Mouse (Mus musculus): Measurements from ENCODE around the gene Plcl1. TPM values are rescaled to one million over a fixed set of nuclear protein-coding genes. Genes with fewer than 3 reads are reported as not detected.
"Not testable (repeated sequence)": the region's sequence is repeated elsewhere in the genome, so short reads cannot be mapped to it uniquely, and the experiment has no call there.

The Plcl1 gene
- total RNA-seq, 2 experiments from 2014 or later: 0.53 to 1.7 TPM

DNA sequence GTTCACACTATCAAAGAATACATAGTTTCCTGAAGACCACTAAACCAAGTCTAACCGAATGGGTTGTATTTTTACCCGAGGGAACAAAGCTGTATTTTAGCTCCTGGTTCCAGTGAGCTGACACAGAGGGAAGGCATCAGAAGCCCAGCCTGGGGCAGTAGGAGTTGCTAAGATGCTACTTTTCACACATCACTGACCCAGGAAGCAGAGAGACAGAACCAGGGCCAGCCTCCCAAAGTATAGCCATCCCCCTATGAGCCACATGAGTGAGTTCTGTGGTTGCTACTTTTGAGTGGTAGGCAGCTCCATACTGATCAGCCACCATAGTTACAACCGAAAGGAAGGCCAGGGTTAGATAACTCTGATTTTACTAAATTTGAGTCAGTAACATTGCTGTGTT is 106.4 kb downstream of the Plcl1 start:
- ATAC-seq (replicated peaks; ENCODE audit: low FRiP score, poor library complexity, severe bottlenecking): no peak

DNA sequence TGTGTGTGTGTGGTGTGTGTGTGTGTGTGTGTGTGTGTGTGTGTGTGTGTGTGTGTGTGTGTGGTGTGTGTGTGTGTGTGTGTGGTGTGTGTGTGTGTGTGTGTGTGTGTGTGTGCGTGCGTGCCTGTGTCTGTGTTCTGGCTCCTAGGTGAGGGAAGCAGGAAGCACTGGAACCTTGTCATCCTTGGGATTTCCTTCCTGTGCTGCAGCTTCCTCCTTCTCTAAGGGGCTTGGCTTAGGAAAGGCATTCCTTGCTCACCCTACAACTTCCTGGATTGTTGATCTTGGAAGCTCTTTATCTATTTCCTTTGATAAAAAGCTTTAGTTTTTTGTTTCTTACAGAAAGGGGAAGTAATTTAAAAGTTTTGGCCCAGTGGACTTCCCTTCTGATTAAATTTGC is 107.1 kb downstream of the Plcl1 start:
- not testable (repeated sequence) for ATAC-seq (replicated peaks; ENCODE audit: low FRiP score, poor library complexity, severe bottlenecking)

GRCm38 (mm10) chr1:55517182-55517581 is 111.5 kb downstream of the Plcl1 start:
- no peak for ATAC-seq (replicated peaks; ENCODE audit: low FRiP score, poor library complexity, severe bottlenecking)

- no peak for ATAC-seq (replicated peaks; ENCODE audit: low FRiP score, poor library complexity, severe bottlenecking)
Observed at GRCm38 (mm10) chr1:55523966-55524365, 118.2 kb downstream of the Plcl1 start.

GRCm38 (mm10) chr1:55525100-55525499 is 119.4 kb downstream of the Plcl1 start:
- no peak for ATAC-seq (replicated peaks; ENCODE audit: low FRiP score, poor library complexity, severe bottlenecking)

GRCm38 (mm10) chr1:55525748-55526147 is 120.0 kb downstream of the Plcl1 start:
- ATAC-seq (replicated peaks; ENCODE audit: low FRiP score, poor library complexity, severe bottlenecking): no peak

DNA sequence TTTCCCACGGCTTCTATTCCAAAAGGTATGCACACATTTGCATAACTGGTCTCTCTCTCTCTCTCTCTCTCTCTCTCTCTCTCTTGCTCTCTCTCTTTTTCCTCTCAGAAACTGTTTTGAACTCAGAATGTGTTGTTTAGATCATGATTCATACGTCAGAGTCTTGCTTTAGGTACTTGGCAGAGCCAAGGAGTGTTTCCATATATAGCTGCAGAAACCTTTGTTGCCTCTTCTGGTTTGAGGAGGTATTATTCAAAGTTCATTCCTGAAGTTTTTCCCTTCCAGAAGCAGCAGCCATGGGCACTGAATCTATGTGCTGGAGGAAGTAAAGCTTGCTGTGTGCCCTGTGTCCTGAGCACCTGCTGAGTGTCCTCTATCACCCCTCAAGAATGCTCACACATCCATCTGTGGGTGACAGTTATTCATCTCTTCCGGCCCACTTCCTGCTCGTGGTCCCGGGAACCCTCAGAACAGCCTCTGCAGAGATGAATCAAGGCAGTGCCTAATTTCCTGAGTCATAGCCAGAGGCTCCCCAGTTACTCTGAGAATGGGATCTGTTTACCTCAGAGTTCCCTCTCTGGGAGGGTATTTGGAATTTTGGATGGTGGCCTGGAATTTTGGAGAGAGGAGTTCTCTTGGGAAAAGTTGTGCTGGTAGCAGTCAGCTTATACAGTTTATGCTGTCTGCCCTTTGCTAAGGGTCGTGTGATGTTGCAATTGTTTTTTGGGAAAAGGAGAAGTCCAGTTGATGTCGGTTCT is 123.0 kb downstream of the Plcl1 start:
- no peak for ATAC-seq (replicated peaks; ENCODE audit: low FRiP score, poor library complexity, severe bottlenecking)

DNA sequence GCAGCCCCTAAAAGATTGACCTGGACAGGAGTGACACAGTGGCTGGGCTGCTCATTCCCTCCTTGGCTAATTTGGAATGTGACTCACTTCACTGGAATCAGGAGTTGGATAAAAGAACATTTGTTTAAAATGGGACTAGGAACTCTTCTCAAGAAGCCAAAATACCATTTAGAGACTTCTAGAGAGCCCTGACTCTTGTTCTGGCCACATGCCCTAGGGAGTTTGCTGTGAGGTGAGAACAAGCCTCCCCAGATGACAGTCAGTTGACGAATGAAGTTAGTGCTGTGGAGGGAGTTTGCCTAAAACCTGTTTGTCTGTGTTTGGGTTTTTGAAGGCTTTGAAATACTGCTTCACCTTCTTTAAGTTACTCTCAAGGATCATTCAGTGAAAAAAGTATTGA is 128.1 kb downstream of the Plcl1 start:
- ATAC-seq (replicated peaks; ENCODE audit: low FRiP score, poor library complexity, severe bottlenecking): no peak

DNA sequence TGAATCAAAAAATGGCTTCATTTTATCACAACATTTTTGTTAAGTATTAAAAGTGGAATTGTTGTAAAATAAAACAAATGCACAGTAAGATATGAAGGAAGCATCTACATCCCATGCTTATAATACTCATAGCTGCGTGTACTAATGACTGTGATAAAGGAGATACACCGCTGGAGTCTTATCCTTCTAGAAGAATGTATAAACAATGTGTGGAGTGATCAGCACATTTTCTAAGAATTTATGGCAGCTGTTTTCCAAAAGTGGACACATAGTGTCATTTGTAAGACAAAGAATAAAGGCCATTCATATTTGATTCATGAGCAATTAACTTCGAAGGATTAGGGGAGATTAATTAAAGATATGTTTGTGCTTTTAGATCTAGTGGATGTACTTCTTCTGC is 148.7 kb downstream of the Plcl1 start:
- no peak for ATAC-seq (replicated peaks; ENCODE audit: low FRiP score, poor library complexity, severe bottlenecking)

GRCm38 (mm10) chr1:55557960-55558359 is 152.2 kb downstream of the Plcl1 start:
- ATAC-seq (replicated peaks; ENCODE audit: low FRiP score, poor library complexity, severe bottlenecking): no peak

- ATAC-seq (replicated peaks; ENCODE audit: low FRiP score, poor library complexity, severe bottlenecking): no peak
Observed at GRCm38 (mm10) chr1:55558409-55558808, 152.7 kb downstream of the Plcl1 start.

- ATAC-seq (replicated peaks; ENCODE audit: low FRiP score, poor library complexity, severe bottlenecking): no peak
Observed at GRCm38 (mm10) chr1:55559998-55560397, 154.3 kb downstream of the Plcl1 start.

DNA sequence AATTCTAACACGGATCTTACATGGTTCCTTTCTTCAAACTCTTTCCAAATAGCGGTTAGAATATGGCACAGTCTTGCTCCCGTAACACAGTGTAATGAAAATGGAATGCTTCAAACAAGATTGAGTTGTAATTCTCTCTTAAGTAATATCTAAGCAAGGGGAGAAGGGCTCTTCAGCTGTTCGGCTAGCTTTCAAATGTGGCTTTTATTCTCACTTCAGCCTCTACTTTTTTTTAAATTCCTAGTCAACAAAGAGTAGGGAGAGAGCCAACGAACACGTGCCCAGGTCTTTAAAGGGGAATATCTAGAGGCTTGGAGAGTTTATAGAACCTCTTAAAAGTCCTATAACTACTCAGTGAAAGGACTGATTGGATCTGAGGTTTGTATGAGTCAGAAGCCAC is 160.2 kb downstream of the Plcl1 start:
- no peak for ATAC-seq (replicated peaks; ENCODE audit: low FRiP score, poor library complexity, severe bottlenecking)

GRCm38 (mm10) chr1:55567801-55568360 is 162.2 kb downstream of the Plcl1 start:
- no peak for ATAC-seq (replicated peaks; ENCODE audit: low FRiP score, poor library complexity, severe bottlenecking)

DNA sequence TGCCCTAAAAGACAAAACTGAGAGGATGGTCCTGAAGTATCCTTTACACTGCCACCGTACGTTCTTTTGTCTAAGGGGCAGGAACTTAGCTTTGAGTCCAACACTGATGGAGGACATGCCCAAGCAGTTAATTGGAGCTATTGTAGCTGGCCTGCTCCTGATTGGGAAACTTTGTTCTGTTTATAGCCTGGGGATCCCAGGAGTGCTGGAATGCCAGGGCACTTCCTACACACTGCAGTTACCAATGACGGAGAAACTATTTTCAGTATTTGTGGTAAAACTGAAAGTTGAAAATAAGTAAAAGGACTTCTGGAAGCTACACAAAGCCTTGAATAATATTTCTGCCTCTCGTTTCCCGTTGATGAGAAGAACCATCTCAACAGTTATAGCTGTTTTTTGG is 164.5 kb downstream of the Plcl1 start:
- ATAC-seq (replicated peaks; ENCODE audit: low FRiP score, poor library complexity, severe bottlenecking): no peak

GRCm38 (mm10) chr1:55571399-55571798 is 165.7 kb downstream of the Plcl1 start:
- ATAC-seq (replicated peaks; ENCODE audit: low FRiP score, poor library complexity, severe bottlenecking): no peak

GRCm38 (mm10) chr1:55572202-55572601 is 166.5 kb downstream of the Plcl1 start:
- ATAC-seq (replicated peaks; ENCODE audit: low FRiP score, poor library complexity, severe bottlenecking): no peak

DNA sequence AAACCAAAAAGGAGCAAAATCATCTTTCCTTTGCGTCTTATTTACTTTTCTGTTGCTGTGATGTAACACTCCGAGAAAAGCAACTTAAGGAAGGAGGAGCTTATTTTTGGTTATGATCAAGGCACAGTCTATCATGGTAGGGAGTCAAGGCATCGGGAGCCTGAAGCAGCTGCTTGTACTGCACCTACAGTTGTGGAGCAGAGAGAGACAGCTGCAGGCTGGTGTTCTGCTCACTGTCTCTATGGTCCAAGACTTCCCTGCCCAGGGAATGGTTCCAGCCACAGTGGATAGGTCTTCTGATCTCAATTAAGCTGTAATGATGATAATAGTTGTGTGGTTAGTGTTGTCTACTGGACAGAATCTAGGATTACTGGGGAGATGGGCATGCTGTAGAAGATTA is 166.9 kb downstream of the Plcl1 start:
- no peak for ATAC-seq (replicated peaks; ENCODE audit: low FRiP score, poor library complexity, severe bottlenecking)

DNA sequence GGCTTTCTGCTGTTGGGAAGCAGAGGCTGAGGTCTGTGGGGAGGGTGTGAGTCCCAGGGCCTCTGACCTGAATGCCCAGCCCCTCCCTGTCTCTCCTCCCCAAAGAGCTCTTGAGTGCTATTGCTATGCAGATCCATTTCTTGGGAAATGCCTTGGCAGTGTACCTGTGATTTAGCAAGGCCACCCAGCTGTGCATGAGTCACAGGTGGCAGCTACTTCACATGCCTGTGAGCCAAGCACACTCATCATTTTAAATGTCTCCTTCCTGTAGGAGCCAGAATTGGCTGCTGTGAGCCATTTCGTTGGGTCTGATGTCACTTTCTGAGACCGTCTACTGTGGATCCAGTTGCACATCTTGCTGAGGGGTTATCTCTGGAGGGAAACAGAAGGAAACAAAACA is 170.2 kb downstream of the Plcl1 start:
- ATAC-seq (replicated peaks; ENCODE audit: low FRiP score, poor library complexity, severe bottlenecking): no peak

GRCm38 (mm10) chr1:55581752-55582151 is 176.0 kb downstream of the Plcl1 start:
- no peak for ATAC-seq (replicated peaks; ENCODE audit: low FRiP score, poor library complexity, severe bottlenecking)

GRCm38 (mm10) chr1:55585441-55585840 is 179.7 kb downstream of the Plcl1 start:
- no peak for ATAC-seq (replicated peaks; ENCODE audit: low FRiP score, poor library complexity, severe bottlenecking)

DNA sequence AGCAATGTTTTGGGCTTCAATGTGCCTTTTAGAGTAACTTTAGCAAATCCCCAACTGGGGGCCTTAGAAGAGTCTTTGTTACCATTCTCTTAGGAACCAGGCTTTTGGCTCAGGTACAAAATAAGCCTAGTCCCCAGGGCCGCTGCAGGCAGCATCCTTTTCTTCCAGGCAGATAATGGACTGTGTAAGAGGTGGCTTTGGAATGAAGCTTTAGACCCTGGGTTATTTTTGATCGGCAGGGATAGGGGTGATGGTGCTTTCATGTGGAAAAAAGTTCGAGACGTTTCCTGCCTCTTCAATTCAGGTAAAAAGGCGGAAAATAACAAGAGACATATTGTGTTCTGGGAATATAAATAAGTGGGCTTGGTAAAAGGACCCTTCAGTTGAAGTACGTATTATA is 182.4 kb downstream of the Plcl1 start:
- no peak for ATAC-seq (replicated peaks; ENCODE audit: low FRiP score, poor library complexity, severe bottlenecking)
